Mouse (Mus musculus) left cerebral cortex, postnatal 36 days (tissue): Measurements from ENCODE around the gene Phactr2. TPM values are rescaled to one million over a fixed set of nuclear protein-coding genes. Genes with fewer than 3 reads are reported as not detected.
"Not testable (repeated sequence)": the region's sequence is repeated elsewhere in the genome, so short reads cannot be mapped to it uniquely, and the experiment has no call there.

Source experiments
- DNase-seq, 2 experiments: peaks; one replicate each; pipeline ENCODE4 v3.0.0; 2021 to 2022; ENCODE audit warnings: low spot score in 2 of 2, mixed read lengths in 1 of 2
- intact Hi-C: fragments of 180-260 bp; cut with DNase I; formaldehyde crosslinking; loops from one replicate; pipeline ENCODE4 v1.15.1; 2025
- total RNA-seq, 2 experiments: library from RNA; stranded (reverse); gene quantifications; 2 replicates each; pipeline ENCODE4 v1.2.3; 2021

The Phactr2 gene
- 10 to 100 TPM; 21.5 to 31.1 TPM for total RNA-seq

GRCm38 (mm10) chr10:13473833-13474567 lies at the start of gene Phactr2:
Gene Phactr2, minus strand, starts transcription at chr10:13474412.
- intact Hi-C loops: no loop called here
- peak; percentile 22 to 29 for DNase-seq

GRCm38 (mm10) chr10:13521857-13522256 lies 47.6 kb upstream of the Phactr2 start:
- no peak for DNase-seq
- intact Hi-C loops: no loop called here

GRCm38 (mm10) chr10:13502371-13502770 lies 28.2 kb upstream of the Phactr2 start:
- intact Hi-C loops: no loop called here
- no peak for DNase-seq

- DNase-seq, intact Hi-C loops: not testable (repeated sequence)
These were observed 27.3 kb upstream of the Phactr2 start for GRCm38 (mm10) chr10:13501533-13501932.

GRCm38 (mm10) chr10:13500938-13501496 lies 26.8 kb upstream of the Phactr2 start:
- intact Hi-C loops: no loop called here
- peak; percentile 88 to 91 for DNase-seq

- intact Hi-C loops: no loop called here
- no peak for DNase-seq
These were observed 26.3 kb upstream of the Phactr2 start for GRCm38 (mm10) chr10:13500473-13500872.

- intact Hi-C loops: no loop called here
- no peak for DNase-seq
These were observed 25.1 kb upstream of the Phactr2 start, which contains the start of gene Fuca2 for GRCm38 (mm10) chr10:13499331-13499730. Gene Fuca2, plus strand, starts transcription at chr10:13499540.

GRCm38 (mm10) chr10:13496315-13496714 lies 22.1 kb upstream of the Phactr2 start:
- intact Hi-C loops: no loop called here
- no peak for DNase-seq

GRCm38 (mm10) chr10:13493978-13494686 lies 19.9 kb upstream of the Phactr2 start:
- DNase-seq: no peak
- intact Hi-C loops: no loop called here

GRCm38 (mm10) chr10:13489671-13490070 lies 15.5 kb upstream of the Phactr2 start:
- DNase-seq: no peak
- intact Hi-C loops: no loop called here

GRCm38 (mm10) chr10:13485958-13486357 lies 11.7 kb upstream of the Phactr2 start:
- intact Hi-C loops: no loop called here
- no peak for DNase-seq

GRCm38 (mm10) chr10:13479341-13479740 lies 5.1 kb upstream of the Phactr2 start:
- DNase-seq: no peak
- intact Hi-C loops: no loop called here

- intact Hi-C loops: no loop called here
- no peak for DNase-seq
These were observed 909 bp upstream of the Phactr2 start for GRCm38 (mm10) chr10:13475121-13475520.

- intact Hi-C loops: no loop called here
These were observed 350 bp upstream of the Phactr2 start for GRCm38 (mm10) chr10:13474568-13474955.

GRCm38 (mm10) chr10:13473287-13473832 lies 852 bp downstream of the Phactr2 start:
- peak in 1 of 2 experiments; percentile 11 for DNase-seq
- intact Hi-C loops: no loop called here

More at GRCm38 (mm10) chr10:13474568-13474955, 350 bp upstream of the Phactr2 start:
- DNase-seq: no peak

GRCm38 (mm10) chr10:13470236-13470635 lies 4.0 kb downstream of the Phactr2 start:
- intact Hi-C loops: no loop called here
- no peak for DNase-seq

GRCm38 (mm10) chr10:13468025-13468529 lies 6.1 kb downstream of the Phactr2 start:
- intact Hi-C loops, DNase-seq: not testable (repeated sequence)

GRCm38 (mm10) chr10:13466925-13467324 lies 7.3 kb downstream of the Phactr2 start:
- intact Hi-C loops: no loop called here

GRCm38 (mm10) chr10:13464295-13464694 lies 9.9 kb downstream of the Phactr2 start:
- DNase-seq, intact Hi-C loops: not testable (repeated sequence)

More at GRCm38 (mm10) chr10:13466925-13467324, 7.3 kb downstream of the Phactr2 start:
- no peak for DNase-seq
